Mouse (Mus musculus) midbrain, embryonic 13.5 days (tissue): ENCODE data around the gene Vps41. TPM values are rescaled to one million over a fixed set of nuclear protein-coding genes. Genes with fewer than 3 reads are reported as not detected.

Experiments
- ATAC-seq: fragments of 200-750 bp; cut with Nextera tagmentation; 2 replicates; pipeline ENCODE4 v1.8.0; 2017; ENCODE audit warnings: mild to moderate bottlenecking, moderate TSS enrichment, moderate library complexity
- H3K27ac ChIP-seq: fragments of 300-500 bp; sonication (generic); 2 replicates; pipeline ENCODE4 v1.5.1; 2015; ENCODE audit warnings: inconsistent platforms, mild to moderate bottlenecking, moderate library complexity
- H3K27me3 ChIP-seq: fragments of 300-500 bp; sonication (generic); 2 replicates; pipeline ENCODE4 v1.6.1; 2015; ENCODE audit warnings: mild to moderate bottlenecking, inconsistent platforms
- H3K36me3 ChIP-seq: fragments of 300-500 bp; sonication (generic); 2 replicates; pipeline ENCODE4 v1.6.1; 2015; ENCODE audit warnings: mild to moderate bottlenecking, inconsistent platforms
- H3K4me1 ChIP-seq: fragments of 300-500 bp; sonication (generic); replicated peaks from 2 replicates; pipeline ENCODE4 v1.6.1; 2015; ENCODE audit warnings: inconsistent platforms
- H3K4me2 ChIP-seq: fragments of 300-500 bp; sonication (generic); replicated peaks from 2 replicates; pipeline ENCODE4 v1.6.1; 2015; ENCODE audit warnings: moderate library complexity, mild to moderate bottlenecking, inconsistent platforms
- H3K4me3 ChIP-seq: fragments of 300-500 bp; sonication (generic); replicated peaks from 2 replicates; pipeline ENCODE4 v1.5.1; 2015; ENCODE audit warnings: mild to moderate bottlenecking, inconsistent platforms
- H3K9ac ChIP-seq: fragments of 300-500 bp; sonication (generic); replicated peaks from 2 replicates; pipeline ENCODE4 v1.6.1; 2015; ENCODE audit warnings: mild to moderate bottlenecking, inconsistent platforms
- H3K9me3 ChIP-seq: fragments of 300-500 bp; sonication (generic); 2 replicates; pipeline ENCODE4 v1.6.1; 2016; ENCODE audit warnings: mild to moderate bottlenecking, inconsistent platforms
- WGBS: fragments of 180-500 bp; shearing (Covaris S2); methylation state at CpG from one replicate; pipeline ENCODE4 v1.1.7; 2015; 5-methylcytosine and 5-hydroxymethylcytosine counted together
- polyA plus RNA-seq: library from polyadenylated mRNA; unstranded; fragments of >200 nt; fragmentation: Nextera tagmentation; extraction: Ambion mirVana; gene quantifications from 2 replicates; pipeline ENCODE4 v1.2.1, GENCODE M21; 2015

The Vps41 gene
- polyA plus RNA-seq, 1 experiment from 2014 or later, result 113 TPM

DNA sequence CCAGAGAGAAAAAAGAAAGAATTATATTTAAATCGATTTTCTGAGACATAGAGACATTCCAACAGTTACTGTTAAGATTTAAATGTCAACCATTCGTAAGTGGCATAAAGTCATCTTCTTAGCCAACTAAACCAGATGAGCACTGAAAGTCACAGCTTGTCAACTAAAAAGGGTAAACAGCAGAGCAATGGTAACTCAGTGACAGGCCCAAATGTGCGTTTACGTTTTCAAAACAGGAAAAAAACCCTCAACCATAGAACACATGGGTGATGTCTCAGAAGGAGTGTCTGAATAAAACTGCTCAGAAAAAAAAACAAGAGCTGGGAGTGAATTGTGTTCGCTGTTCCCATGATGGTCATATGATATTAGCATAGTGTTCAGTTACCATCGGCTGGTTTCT is 186.5 kb downstream of the Vps41 start:
- Histone ChIP-seq H3K27me3 (no peaks in the 10 kb centered on the region), H3K9ac (no peak overlapping the region), H3K27ac (no peak overlapping the region), H3K4me1 (no peaks in the 10 kb centered on the region), H3K9me3 (no peaks in the 10 kb centered on the region), H3K4me2 (no peak overlapping the region), H3K4me3 (no peak overlapping the region), H3K36me3 (no peaks in the 10 kb centered on the region)
- 93% methylated on average over 6 of the region's 6 CpGs for WGBS
- no peak for ATAC-seq

DNA sequence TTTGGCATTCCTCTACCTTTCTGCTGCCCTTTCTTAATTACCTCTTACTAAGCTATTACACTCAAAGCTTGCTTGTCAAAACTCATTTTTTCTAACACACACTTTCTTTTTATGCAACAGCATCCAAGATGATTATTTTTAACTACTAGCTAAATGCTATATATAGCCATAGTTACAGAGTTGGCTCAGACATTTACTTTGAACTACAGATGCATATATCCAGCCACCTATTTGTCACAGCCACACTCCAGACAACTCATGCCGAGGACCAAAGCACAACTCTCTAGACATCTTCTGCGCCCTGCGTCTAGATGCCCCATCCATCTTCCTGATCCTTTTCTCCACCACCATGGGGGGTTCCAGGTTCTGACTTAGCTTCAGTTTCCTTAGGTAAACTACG is 197.7 kb downstream of the Vps41 start:
- Histone ChIP-seq H3K4me2 (no peak overlapping the region), H3K9me3 (no peaks in the 10 kb centered on the region), H3K36me3 (no peaks in the 10 kb centered on the region), H3K27ac (no peak overlapping the region), H3K4me1 (no peaks in the 10 kb centered on the region), H3K4me3 (no peak overlapping the region), H3K9ac (no peak overlapping the region), H3K27me3 (no peaks in the 10 kb centered on the region)
- WGBS, result 92% methylated on average over 4 of the region's 4 CpGs
- no peak for ATAC-seq

Other genes with a start within 250 kb of the Vps41 start
- 30.3 and 32.5 TPM in 2 replicates for gene Amph, start 230.9 kb downstream of the Vps41 start, polyA plus RNA-seq